Mouse (Mus musculus): Measurements from ENCODE around the gene Gstt1.
A peak's percentile ranks its signal among the peaks of the same experiment; 100 is the strongest.
"Not testable (repeated sequence)": the region's sequence is repeated elsewhere in the genome, so short reads cannot be mapped to it uniquely, and the experiment has no call there.

Gene Gstt1

GRCm38 (mm10) chr10:75798176-75798696 is at the start of gene Gstt1:
Gstt1 (minus strand) TSS chr10:75798584.
- peak; percentile 69 to 72 for DNase-seq

- no peak for DNase-seq
Measured at GRCm38 (mm10) chr10:75845306-75845930, 47.0 kb upstream of the Gstt1 start.

DNA sequence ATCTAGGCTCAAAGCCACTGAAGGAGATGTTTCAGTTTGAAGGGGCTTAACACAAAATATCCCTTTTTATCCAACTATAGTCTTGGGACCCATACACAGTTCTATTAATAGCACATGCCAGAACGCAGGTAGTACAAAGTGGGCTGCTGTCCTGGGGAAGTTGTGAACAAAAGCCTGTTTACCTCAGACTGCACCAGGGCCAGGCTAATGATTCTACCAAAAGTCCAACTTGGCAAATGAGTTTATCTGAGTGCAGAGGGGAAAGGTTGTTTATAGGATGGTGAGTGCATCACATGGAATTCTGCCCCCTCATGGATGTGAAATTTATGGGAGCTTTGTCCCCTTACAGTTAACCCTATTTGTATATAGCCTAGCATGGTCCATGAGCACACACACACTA is 46.4 kb upstream of the Gstt1 start:
- DNase-seq = no peak

GRCm38 (mm10) chr10:75843898-75844297 is 45.5 kb upstream of the Gstt1 start:
- not testable (repeated sequence) for DNase-seq

DNA sequence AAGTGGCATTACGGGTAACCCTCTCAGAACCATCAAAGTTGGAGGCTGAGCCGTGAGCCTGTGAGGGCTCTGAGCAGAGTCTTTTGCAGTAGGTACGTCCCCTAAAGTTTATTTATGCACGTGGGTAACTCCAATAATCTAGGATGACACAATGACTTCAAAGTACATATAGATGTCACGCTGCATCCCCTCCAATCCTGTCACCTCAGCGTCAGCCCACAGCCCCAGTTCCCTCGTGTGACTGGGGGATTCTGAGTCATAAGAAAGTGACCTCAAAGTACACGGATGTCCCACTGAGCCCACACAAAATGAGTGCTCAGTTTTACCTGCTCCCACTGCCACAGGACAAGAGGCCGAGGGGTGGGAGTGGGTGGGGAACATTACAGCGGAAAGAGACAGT is 40.7 kb upstream of the Gstt1 start:
- DNase-seq = no peak

DNA sequence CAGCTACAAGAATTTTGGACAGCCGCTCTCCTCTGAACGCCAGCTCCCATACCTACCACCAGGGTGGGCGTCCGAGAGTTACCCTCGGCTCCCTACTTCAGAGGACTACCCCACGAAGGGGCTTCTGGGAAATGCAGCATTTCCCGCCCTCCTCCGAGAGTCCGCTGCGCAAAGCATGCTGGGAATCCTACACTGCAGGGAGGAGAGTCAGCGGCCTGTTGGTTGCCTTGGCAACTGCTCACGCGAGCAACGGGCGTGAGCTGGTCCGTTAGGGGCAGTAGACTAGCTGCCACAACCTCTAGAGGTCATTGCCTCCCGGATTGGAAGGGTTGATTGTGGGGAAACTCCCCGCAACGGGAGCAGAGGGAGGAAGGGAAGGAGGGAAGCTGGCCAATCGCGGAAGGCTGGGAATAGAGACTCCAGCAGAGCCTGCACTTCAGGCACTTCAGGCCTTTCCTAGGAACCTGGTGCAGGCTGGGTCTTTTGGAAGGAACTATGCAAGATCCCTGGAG is 38.9 kb upstream of the Gstt1 start, which contains the start of gene Gstt2:
TSS of gene Gstt2 (minus strand) at position 177 of the 512 bp plus-strand sequence.
- DNase-seq = peak; percentile 91 to 93

GRCm38 (mm10) chr10:75835761-75836531 is 37.6 kb upstream of the Gstt1 start:
- DNase-seq = no peak

GRCm38 (mm10) chr10:75835307-75835706 is 36.9 kb upstream of the Gstt1 start:
- DNase-seq = peak; percentile 29 to 43

DNA sequence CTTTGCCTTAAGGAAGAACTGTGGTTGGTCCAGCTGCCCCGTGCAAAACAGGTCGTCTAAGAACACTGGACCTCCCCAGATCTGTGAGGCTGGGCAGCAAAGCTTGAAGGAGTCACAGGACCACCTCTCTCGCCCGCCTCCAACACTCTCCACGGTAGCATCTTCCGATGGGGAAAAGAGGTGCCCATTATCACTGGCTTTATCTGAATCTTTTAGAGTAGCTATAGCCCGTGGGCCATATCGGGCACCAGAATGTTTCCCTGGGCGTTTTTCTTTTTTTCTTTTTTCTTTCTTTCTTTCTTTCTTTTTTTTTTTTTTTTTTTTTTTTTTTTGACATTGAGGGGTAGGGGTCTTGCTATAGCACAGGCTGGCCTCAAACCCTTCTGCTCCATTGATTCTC is 36.3 kb upstream of the Gstt1 start:
- DNase-seq = no peak

DNA sequence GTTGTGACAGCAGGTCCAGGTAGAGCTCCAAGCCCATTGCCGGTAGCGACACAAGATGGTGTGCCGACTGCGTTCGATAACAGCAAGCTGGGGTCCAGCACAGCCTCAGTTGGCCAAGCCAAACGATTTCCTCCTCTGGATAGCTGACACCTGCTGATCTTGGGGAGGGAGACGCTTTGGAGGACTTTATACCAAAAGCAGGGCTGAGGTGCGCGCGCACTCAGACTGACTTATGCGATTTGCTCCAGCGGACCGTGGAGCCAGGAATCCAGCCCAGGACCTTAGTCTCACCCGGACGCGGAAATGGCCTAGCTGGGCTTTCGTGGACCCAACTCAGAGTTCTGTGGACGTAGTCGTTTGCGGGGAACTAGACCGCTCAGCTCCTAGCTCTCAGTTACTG is 35.9 kb upstream of the Gstt1 start:
- DNase-seq = peak; percentile 62 to 66

DNA sequence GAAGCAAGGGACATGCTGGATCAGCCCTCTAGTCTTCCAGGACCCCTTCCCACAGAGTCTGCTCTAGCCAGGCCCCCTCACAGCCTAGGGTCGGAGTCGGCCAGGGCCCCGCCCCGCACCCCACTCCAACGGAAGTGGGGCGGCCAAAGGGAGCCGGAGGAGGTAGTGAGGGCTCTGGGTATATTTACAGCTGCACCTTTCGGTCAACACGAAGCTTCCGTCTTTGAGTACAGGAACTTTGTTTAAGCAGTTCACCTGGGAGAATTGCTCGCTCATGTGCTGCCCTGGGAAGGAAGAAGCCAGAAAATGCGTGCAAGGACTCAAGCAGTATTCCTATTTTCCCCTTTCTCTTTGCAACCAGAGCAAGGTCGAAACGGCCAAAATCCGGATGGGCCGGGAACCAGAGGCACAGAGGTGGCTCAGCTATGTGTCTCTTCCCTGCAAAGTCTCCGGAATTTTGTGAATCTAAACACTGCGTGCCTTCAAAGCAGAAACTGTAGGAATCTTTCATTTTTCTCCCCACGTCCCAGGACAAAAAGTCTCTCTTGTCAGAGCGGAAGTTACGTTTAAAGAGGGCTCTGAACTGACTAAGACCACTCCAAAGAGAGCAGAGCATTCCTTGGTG is 35.2 kb upstream of the Gstt1 start:
- DNase-seq = peak in 1 of 2 experiments; percentile 10

DNA sequence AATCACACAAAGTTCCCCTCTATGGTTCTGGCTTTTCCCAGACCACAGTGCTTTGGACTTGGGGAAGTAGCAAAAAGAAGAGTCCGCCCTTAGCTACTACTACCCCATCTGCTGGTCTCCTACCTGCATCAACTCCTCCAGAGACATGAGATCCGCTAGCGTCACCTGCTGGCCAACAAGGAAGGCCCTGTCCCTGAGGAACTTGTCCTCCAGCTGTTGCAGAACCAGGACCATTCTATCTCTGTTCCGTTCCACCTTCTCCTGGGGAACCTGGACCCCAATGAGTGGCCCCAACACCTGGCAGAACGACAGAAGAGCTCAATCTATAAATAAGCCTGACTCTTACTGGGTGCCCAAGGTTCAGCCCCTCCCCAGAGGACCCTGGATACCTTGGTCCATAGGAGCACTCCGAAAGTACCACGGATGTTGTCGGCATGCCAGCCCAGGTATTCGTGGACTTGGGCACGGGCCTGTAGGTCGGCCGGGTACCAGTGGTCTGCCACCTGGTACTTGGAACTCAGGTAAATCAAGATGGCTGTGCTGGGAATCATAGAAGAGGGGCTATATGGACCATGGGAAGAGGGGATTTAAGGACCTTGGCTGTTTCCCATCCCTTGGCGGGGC is 34.0 kb upstream of the Gstt1 start:
- DNase-seq = peak; percentile 49 to 64

DNA sequence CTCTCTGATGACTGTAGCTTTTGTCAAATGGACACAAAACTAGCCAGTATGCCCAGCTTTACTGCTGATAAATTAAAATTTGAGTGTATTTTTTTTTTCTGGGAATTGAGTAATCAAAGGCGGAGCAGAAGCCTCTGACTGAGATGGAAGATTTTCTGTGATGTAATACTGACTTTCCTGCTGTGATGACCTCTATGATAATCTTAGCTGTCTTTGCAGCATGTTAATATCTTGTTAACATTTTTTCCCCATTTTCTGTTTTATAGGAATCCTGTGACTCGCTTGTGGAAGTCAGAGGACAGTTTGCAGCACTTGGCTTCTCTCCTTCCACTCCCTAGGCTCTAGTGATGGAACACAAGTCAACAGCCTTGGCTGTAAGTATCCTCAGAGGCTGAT is 31.9 kb upstream of the Gstt1 start:
- DNase-seq = no peak

DNA sequence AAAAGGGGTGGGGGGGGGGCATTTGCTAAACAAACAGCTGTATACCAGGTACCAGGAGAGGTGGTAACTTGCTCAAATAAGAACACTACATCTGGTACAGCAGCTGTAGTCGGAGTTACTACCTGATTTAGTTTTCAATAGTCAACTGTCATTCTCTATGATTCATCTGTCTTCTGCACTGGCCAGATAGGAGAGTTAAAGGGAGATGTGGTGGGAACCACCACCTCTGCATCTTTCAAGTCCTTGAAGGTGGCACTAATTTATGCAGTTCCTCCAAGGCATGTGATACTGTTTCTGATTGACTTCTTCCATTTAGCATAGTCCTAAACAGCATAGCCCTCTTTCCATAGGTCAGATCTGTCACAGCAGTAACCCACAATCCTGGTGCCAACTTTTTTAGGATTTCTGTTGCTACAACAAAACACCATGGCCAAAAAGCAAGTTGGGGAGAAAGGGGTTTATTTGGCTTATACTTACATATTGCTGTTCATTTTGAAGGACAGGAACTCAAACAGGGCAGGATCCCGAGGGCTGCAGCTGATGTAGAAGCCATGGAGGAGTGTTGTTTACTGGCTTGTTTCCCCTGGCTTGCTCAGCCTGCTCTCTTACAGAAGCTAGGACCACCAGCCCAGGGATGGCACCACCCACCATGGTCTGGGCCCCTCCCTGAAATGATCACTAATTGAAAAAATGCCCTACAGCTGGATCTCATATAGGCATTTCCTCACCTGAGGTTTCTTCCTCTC is 31.3 kb upstream of the Gstt1 start:
- no peak for DNase-seq

DNA sequence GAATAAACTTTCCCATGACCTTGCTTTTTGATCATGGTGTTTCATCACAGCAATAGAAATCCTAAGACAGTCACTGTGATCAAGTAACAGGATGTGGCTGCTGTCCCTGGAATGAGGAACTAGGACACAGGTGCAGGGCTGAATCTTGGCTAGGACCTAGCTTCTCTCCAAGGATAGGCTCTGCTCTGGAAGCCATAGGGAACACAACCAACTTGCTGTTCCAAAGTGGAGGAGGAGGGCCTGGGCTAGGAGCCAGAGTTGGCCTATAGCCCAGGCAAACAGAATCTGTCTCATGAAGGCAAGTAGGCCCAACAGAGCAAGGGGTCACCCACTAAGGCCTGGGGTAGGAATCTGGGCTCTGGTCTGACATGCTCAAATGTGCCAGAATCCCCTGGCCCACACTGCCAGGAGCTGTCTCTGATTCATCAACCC is 30.1 kb upstream of the Gstt1 start:
- DNase-seq = peak; percentile 67 to 75

GRCm38 (mm10) chr10:75827668-75828360 is 29.4 kb upstream of the Gstt1 start:
- peak; percentile 45 to 56 for DNase-seq

GRCm38 (mm10) chr10:75824530-75824929 is 26.1 kb upstream of the Gstt1 start:
- DNase-seq = no peak

DNA sequence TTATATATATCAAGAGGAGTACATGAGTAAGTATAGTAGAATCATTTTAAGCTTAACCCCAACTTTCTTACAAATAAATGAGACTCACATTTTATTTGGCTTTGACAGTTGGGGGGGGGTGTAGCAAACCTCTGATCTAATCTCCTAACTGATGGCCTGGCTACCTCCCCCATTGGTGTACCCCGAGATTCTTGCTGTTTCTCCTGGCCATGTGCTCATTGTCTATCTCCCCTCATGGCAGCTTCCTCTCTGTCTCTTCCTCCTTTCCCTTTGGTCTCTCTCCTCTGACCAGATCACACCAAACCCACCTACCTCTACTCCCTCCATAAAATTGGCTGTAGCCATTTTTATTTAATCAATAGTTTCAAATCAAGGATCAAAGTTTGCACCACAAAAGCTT is 25.4 kb upstream of the Gstt1 start:
- DNase-seq = no peak

DNA sequence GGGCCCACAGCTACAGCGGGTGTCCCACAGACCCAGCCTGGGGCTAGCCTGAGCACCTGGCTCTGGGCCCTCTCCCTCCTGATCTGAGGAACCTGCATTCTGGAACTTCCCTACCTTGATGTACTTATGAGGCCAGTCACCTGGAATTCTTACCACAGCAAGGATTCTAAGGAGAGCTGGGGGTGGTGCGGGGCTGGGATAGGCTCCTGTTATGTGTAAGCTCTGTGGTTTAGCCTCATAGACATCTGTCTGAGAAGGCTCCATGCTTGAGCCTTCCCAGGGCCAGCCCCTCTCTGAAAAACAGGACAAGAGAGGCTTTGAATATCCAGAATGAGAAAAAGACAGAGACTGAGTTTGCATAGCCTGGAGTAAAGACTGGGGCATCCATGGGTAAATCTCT is 24.1 kb upstream of the Gstt1 start, which contains the start of gene Gstt4:
TSS of gene Gstt4 (minus strand) at position 101 of the 400 bp plus-strand sequence.
- DNase-seq = no peak

DNA sequence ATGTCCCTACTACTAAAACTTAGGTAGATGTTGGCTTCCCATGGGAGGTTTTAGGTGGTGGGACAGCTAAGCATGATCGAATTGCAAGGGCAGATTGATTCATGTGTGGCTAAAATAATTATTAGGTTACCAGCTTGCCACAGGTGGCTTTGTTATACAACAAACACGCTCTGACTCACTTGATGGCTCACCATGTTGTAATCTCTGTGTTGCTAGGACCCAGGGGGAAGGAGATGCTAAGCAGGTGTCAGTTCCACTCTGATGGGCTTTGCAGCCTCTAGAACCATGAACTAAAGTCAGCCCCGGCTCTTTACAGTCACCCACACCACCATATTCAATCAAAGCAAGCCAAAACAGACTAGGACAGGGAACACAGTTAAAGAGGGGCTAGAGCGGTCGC is 21.5 kb upstream of the Gstt1 start:
- no peak for DNase-seq

DNA sequence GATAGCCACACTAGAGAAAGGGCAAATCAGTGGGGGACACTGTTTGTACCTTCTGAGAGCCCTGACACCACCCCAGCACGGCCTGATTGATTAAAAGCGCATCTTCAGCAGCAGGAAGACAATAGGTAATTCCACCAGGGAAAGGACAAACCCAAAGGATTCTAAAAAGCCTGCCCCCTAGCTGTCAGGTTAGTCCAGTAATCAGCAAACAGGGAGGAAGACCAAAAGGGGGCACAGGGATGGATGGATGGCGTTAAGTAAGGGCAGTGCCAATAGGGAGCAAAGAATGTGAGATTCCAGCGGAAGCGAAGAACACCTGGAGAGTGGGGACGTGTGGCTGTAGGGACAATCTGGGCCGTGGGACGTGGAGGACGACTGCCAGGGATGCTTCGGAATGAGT is 20.3 kb upstream of the Gstt1 start:
- no peak for DNase-seq

All from cerebellum, postnatal 36 days (tissue).